Mouse (Mus musculus) CD8-positive naive resting alpha-beta T cell, adult 2 months (primary cell): ENCODE data around the gene Lrrc23.

ENCODE experiments used
- DNase-seq, 2 experiments: peaks; one replicate each; pipeline ENCODE4 v3.0.0; 2022; ENCODE audit warnings: low read depth in 2 of 2, low spot score in 2 of 2

Lrrc23 gene

DNA sequence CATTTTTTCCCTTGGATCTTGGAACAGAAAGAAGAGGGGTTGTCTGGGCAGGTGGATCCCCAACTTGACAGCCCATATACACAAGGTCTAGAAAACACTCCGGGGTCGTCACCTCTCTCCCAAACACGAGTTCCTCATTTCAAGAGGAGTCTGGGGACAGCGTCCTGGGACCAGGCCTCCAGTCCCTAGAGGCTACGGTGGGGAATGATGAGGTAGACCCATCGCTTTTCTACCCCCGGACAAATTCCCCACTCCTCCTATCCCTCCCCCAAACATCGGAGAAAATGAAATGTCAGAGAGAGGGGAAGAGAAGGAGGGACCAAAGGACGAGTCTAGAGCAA lies 10.9 kb downstream of the Lrrc23 start:
- DNase-seq: no peak

DNA sequence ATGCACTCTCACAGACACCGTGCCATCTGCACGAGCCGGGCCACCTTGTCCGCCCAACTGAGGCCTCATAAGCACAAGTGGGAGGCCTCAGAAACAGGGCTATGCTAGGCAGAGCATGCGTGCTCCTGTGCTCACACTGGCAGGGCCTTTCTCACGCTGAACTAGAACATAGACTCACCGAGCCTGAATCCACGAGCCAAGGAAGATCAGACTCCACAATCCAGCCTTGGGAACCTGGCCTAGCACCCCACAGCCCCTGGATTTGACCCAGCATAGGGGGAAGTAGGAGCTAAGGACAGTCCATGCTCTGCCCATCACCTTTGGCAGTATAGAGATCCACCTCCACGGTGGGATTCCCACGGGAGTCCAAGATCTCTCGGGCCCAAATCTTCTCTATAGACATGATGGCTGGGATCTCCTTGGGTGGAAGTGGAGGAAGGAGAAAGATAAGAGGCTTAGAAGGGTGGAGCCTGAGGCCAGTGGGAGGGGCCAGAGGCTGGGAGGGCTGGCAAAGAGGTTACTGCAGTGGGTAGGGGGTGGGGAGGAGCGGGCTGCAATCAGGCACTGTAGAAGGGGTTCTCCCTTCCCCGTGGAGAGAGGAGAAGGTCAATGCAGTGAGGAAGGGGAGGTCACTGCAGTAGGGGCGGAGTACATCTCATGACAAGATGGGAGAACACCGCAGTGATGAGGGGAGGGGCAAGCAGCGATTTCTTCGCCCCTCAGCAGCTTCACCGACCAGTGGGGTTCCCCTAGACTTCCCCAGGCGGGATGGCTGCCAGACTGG lies 11.4 kb downstream of the Lrrc23 start:
- no peak for DNase-seq

DNA sequence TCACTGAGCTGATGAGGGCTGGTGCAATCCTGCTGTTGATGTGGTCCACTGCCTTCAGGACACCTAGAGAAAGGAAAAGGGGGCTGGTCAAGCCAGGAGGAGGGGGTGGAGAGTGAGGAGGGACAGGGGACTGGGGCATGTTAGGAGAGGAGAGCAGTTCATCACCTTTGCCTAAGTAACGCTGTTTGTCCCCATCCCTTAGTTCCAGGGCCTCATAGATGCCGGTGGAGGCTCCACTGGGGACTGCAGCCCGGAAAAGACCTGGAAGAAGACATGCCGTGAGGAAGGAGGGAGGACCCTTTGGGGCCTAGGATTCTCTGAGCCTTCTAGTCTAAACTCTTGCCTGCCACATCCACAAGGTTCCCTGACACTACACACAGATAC lies 12.0 kb downstream of the Lrrc23 start:
- no peak for DNase-seq

DNA sequence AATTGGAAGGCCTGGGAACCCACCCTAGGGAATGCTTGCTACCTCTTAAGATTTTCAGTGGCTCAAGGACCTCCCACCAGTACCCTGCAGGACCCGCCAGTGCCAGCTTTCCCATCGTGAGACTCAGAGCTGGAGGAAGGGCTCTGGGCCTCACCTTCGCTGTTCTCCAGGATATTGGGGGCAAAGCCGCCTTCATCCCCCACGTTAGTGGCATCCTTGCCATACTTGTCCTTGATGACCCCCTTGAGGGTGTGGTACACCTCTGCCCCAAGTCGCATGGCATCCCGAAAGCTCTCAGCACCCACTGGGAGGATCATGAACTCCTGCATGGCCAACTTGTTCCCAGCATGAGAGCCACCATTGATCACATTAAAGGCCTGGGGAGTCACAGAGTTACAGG lies 13.6 kb downstream of the Lrrc23 start:
- DNase-seq: no peak

DNA sequence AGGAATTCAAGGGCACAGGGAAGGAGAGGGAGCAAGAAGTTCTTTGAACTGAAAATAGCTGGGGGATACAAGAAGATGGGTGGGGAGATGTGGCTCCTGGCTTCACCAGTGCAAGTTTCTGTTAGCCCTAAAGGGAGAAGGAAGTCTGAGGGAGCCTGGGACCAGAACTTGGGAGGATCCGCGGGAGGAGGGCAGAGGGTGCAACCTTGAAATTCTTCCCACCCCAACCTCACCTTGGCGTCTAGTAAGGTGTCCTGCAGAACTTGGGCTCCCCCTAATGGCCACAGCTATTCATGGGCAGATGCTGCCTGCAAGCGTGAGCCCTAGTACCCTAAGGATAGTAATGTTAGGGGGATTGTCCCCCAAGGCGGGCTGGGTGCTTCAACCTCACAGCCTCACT lies 20.3 kb downstream of the Lrrc23 start:
- DNase-seq: peak; percentile 88 to 92

DNA sequence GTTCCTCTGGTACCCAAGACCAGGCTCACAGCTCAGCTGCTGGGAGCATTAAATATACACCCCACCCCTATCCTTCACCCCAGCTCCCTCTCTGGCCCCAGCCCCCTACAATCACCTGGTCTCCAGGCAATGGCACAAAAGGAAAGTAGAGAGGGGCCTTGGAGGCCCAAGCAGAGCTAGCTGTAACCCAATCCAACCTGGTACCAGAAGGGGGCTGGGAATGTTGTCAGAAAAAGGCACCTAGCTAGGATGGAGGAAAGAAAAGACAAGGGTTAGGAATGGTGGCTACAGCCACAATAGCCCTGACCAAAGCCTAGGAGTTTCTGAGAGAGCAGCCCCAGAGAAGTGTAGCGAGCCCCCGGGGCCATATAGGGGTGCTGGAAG lies 20.7 kb downstream of the Lrrc23 start:
- no peak for DNase-seq

DNA sequence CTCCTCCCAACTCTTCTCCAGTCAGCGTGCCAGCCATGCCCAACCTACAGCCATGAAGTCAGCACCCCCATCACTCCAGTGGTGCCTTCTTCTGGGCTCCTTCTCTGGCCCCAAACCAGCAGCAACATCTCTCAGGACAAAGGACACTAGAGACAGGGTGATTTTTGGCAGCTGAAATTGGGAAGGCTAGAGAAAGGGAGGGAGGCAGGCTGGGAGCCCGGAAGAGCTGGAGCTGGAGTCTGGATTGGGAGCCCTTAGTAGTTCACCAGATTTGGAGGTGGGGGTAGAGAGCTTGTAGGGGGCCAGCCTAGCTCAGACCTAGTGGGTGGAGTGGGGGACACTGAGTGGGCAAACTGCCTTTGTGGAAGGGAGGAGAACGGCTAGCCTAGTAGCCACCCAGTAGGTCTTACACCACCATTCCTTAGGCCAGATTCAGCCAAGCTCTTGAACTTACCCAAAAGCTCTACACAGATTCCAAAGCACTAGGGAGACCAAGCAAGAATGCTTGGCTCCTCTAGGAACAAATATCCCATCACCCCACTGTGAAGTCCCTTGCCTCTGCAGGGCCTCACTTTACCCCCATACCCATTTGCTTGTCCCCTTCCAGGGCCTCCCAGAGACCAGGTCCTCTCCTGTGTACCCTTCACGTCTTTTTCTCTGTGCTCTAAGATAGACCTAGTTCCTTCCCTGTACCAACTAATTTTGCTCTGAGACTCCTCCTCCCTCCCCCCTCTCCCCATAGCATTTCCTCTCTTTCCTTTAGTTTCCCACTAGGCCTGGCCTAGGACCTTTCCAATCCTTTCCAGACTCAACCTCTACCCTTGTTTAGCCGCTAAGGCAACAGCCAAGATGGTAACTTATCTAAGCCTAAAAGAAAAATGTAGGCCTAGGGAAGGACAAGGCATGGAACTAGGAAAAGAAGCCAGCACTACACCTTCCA lies 21.3 kb downstream of the Lrrc23 start:
- no peak for DNase-seq

DNA sequence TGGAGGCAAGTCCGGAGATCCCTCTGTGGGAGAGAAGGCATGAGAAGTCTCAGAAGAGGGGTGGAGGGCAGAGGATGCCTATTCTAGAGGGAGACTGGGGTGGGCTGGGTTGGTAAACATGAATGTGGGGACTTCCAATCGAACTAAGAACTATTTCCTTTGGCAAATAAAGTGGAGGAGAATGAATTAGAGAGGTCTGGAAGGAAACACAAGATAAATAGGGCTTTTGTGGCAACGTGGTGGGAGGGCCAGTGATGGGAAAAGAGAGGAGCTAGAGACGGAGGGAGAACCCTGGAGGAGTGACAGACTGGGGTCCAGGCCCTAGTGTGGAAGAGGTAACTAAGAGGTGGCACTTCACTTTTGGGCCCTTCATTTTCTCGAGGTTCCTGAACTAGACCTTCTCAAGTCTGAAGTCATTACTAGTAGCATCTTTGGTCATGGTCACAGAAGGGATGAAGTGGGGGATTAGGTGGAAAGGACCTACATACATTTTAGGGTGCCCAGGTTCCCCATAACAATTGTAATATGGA lies 22.1 kb downstream of the Lrrc23 start:
- DNase-seq: no peak

DNA sequence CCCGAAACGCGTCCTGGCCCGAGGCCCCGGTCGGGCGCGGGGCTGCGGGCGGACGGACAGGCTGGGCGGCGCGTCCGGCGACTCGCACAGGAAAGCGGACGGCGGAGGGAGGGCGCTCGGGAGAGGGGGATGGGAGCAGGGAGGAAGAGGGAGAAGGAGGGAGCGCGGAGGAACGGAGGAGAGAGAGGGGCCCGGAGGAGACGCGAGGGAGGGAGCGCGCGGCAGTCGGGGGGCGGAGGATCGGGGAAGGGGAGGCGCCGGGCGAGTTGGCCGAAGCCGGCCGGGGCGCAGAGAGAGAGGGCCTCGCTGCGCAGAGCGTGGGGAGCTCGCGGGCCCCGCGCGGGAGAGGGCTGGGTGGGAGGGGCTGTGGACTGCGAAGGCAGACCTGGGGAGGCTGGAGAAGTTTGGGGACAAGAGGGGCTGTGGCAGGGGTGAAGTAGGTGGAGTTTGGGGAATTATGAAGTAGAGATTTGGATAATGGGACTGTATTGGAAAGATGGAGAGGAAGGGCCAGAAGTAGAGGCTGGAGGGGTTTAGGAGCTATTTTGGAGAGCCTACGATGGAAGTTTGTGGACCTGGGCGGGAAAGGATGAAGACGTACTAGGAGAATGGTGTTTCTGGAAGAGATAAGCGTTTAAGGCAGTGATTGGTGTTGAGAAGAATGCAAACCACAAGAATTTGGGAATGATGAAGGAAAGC lies 22.7 kb downstream of the Lrrc23 start:
- peak in 1 of 2 experiments; percentile 25 for DNase-seq

DNA sequence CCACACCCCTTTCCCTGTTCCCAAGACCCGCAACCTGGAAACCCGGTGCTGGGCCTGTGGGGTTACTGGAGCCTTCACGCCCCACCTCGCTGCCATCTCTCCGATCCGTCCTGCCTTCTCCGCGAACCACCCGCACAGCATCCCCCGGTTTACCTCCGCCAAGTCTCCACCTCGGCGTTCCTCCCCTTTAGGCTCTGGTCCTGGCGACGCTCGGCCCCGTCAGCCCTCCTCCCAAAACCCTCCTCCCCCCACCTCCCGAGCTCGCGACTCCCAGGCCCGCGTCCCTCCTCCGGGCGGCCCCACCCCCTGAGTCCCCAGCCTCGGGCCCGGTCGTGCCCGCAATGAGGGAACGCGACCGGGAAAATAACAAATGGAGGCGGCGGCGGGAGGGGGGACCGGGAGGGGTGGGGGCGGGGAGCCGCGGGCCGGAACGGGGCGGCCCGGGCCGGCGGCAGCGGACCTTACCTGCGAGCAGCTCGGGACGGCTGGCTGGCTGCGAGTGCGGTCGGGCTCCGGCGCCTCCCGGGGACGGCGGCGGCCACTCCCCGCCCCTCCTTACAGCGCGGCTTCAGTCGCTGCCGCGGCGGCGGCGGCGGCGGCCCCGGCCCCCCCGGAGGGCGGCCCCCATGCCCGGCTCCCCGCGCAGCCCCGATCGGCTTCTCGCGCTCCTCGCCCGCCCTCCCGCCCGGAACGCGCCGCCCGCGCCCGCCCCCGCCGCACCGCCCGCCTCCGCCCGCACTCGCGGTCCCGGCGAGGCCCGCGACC lies 23.5 kb downstream of the Lrrc23 start, which contains the start of the genes Gm45234 and Atn1:
Gm45234 (minus strand) TSS at position 191 of the 765 bp plus-strand sequence.
Atn1 (minus strand) TSS at position 694 of the 765 bp plus-strand sequence.
- peak in 1 of 2 experiments; percentile 27 for DNase-seq

DNA sequence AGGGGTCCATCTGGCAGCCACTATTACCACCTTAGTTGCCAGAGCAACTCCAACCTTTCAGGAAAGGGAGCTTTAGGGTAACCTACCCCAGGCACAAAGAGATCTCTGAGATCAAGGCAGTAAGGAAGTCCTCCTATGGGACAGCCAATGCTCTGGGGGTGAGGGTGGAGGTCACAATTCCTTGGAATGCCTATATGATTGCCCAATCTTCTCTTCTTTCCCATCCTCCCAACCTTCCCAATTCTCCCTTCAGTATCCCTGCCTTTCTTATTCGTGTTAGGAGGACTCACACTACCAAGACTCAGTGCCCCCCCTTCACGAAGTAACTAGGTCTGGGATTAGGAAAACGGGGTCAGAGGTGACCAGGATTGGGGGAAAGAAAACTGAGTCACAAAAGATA lies 24.2 kb downstream of the Lrrc23 start:
- no peak for DNase-seq

DNA sequence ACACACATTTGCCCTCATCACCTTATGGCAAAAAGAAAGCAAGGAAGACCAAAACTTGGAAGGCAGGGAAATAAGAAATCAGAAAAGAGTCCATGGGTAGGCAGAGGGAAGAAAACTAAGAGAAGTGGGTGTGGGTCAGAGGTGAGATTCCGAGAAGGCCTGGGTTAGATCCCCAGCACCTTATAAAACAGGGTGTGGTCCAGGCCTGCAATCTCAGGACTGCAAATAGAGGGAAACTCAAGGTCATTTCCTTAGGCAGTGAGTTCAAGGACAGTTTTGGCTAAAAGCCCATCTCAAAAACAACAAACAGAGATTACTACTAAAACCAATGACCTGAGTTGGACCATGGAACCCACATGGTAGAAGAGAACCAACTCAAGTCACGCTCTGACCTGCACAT lies 25.7 kb downstream of the Lrrc23 start:
- no peak for DNase-seq

DNA sequence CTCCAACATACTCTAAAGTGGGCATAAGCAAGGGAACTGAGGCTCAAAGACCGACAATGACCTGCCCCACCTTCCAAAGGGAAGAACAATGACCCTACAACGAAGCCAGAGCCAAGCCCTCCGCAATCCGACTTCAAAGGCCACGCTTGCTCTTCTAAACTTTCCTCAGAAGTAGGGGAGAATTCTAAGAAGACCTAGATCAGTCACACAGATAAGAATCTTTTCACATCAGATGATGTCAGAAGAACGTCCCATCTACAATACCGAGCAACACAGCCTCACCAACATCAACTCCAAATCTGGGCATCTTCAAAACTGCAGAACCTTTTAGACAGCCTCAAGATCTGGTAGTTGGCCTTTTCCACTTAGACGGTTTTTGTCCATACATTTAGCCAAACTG lies 29.1 kb downstream of the Lrrc23 start:
- peak; percentile 51 to 66 for DNase-seq

DNA sequence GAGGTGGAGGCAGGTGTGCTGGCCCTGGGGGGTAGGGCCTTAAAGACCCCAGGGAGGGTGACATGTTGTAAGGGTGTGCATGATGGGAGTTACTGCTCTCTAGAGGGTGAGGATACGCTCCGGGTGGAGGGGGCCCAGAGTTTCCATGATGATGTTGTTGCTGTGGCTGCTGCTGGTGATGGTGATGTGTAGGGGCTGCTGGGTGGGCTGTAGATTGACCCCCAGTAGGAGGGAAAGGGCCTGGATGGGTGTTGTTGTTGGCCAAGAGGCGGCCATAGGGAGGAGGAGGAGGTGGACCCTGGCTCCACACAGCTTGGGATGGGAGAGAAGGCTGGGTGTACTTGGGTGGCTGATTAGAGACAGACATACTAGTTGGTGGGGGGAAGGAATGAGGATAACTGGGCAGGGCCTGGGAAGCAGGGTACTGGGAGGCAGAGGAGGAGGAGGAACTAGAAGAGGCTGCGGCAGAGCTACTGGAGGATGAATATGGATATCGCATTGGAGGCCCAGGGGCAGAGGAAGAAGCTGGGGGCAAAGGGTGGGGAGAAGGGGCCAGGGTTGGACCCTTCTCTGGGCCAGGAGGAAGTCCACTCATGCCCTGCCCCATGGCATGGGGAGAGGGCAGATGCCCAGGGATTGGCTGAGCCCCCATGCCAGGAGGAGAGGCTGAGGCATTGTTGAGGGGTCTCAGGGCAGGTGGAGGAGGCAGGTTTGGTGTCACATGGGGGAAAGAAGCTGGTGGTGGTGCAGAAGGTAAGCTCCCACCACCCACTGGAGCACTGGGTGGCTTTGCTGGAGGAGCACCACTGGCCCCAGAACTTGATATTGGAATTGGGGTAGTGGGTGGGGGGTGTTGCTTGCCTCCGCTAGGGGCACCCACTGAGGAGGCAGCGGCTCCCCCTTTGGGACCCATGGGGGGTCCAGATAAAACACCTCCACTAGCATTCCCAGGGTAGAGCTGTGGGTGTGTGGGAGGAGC lies 32.6 kb downstream of the Lrrc23 start:
- DNase-seq: no peak

DNA sequence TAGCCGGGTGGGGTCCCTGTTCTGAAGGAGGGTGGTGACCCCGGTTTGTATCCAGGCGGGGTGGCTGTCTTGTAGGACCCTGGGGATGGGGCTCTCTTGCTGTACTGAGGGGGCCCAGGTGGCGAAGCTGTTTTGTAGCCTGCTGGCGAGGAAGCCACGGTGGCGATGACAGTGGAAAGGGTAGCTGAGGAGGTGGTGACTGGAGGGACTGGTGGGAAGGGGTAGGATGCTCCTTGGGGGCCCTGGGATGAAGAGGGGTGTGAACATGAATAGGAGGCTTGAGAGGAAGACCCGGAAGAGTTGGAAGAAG lies 33.3 kb downstream of the Lrrc23 start:
- no peak for DNase-seq

DNA sequence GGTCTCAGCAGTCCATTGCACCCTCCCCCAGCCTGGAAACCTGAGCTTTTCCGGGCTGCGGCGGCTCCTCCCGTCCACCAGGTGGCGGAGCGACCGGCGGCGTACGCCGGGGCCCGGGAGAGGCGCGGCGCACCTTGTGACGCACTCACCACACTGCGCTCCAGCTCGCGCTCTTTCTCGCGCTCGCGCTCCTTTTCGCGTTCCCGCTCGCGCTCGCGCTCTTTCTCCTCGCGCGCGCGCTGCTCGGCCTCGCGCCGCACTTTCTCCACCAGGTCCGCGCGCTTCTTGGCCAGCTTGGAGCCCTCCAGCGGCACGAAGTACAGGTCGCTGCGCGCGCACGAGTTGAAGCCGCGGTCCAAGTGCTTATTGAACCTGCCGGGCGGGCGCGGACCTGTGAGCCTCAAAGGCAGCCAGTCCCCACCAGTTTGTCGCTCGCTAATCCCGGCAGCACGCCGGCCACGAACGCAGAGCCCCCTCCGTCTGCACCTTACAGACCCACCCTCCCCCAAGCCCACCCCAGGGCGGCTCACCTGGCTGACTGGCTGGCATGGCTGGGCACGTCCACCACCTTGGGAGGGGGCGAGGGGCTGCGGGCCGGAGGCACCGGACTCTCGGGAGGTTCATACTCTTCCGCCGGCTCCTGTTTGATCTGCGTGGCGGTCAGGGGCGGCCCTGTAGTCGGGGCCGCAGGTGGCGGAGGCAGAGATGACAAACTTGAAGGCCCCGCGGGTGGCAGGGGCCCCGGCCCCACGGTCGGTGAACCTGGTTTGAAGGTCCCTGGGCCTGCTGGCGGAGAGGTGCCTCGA lies 33.8 kb downstream of the Lrrc23 start:
- DNase-seq: peak; percentile 88 to 91

DNA sequence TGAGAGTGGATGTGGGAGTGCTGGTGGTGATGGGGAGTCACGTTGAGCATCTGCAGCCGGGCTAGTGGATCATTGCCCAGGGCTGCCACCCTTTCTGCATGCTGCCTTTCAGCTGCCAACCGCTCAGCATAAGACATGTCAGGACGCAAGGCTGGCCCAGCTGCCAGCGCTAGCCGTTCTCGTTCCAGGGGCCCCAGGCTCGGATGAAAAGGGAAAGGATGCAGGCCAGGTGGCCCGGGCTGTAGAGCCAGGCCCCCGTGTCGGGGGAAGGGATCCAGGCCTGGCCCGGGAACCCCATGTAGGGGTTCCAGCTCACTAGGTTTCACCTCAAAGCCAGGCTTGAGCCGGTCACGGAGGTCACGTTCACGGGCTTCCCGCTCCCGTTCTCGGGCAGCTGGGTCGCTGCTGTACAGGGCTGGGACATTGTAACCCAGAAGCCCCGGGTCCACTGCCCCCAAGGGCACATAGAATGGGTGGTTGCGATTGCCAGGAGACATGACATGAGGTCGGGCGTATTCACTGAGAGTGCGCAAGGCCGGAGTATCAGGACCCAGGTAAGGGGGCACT lies 34.7 kb downstream of the Lrrc23 start:
- DNase-seq: no peak

DNA sequence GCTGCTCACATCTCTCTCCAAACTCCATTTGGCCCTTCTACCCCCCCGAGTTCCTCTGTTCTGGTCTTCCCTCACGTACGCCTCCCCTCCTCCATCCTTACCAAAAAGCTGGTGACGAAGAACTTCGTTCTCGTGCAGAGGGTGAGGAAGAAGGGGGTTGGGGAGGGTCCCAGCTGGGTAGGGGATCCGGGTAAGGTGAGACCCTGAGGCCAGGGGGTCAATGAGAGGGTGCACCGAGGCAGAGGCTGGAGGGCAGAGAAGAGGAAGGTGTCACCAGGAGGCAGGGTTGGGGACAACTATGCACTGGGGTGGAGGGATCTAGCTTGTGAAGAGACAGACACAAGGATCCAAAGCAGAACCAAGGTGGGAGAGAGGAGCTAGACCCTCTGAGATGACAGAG lies 35.9 kb downstream of the Lrrc23 start:
- DNase-seq: no peak
